Mouse (Mus musculus): ENCODE measurements around the gene Tex2.
"Not testable (repeated sequence)": the region's sequence is repeated elsewhere in the genome, so short reads cannot be mapped to it uniquely, and the experiment has no call there.

The Tex2 gene

GRCm38 (mm10) chr11:106627692-106628091, 14.5 kb upstream of the Tex2 start:
- in situ Hi-C loops (cut with MboI; ENCODE audit: low pct_unique_long_range_greater_than_20kb in 1 of 2, low sequenced_read_pairs in 2 of 2, unreplicated experiment in 1 of 2), result loop anchor here (5.0 to 25.0 kb wide), 5 partner anchors 93 to 335 kb away; no protein-coding TSS in a partner anchor

GRCm38 (mm10) chr11:106625577-106625976, 12.4 kb upstream of the Tex2 start:
- in situ Hi-C loops (cut with MboI; ENCODE audit: low pct_unique_long_range_greater_than_20kb in 1 of 2, low sequenced_read_pairs in 2 of 2, unreplicated experiment in 1 of 2), result loop anchor here (5.0 to 25.0 kb wide), 5 partner anchors 91 to 337 kb away; no protein-coding TSS in a partner anchor

GRCm38 (mm10) chr11:106623629-106624028, 10.4 kb upstream of the Tex2 start:
- in situ Hi-C loops (cut with MboI; ENCODE audit: low pct_unique_long_range_greater_than_20kb in 1 of 2, low sequenced_read_pairs in 2 of 2, unreplicated experiment in 1 of 2), result loop anchor here in 1 of 2 experiments (10.0 kb wide), 1 partner anchor 89 kb away; no protein-coding TSS in a partner anchor

- in situ Hi-C loops (cut with MboI; ENCODE audit: low pct_unique_long_range_greater_than_20kb in 1 of 2, low sequenced_read_pairs in 2 of 2, unreplicated experiment in 1 of 2), result loop anchor here in 1 of 2 experiments (10.0 kb wide), 1 partner anchor 87 kb away; no protein-coding TSS in a partner anchor
Observed at GRCm38 (mm10) chr11:106622056-106622455, 8.8 kb upstream of the Tex2 start.

- in situ Hi-C loops (cut with MboI; ENCODE audit: low pct_unique_long_range_greater_than_20kb in 1 of 2, low sequenced_read_pairs in 2 of 2, unreplicated experiment in 1 of 2), result not testable (repeated sequence)
Observed at GRCm38 (mm10) chr11:106618768-106619167, 5.5 kb upstream of the Tex2 start.

GRCm38 (mm10) chr11:106617821-106618580, 4.8 kb upstream of the Tex2 start:
- in situ Hi-C loops (cut with MboI; ENCODE audit: low pct_unique_long_range_greater_than_20kb in 1 of 2, low sequenced_read_pairs in 2 of 2, unreplicated experiment in 1 of 2), result no loop called here

GRCm38 (mm10) chr11:106615561-106615960, 2.3 kb upstream of the Tex2 start:
- in situ Hi-C loops (cut with MboI; ENCODE audit: low pct_unique_long_range_greater_than_20kb in 1 of 2, low sequenced_read_pairs in 2 of 2, unreplicated experiment in 1 of 2), result no loop called here

GRCm38 (mm10) chr11:106614339-106614645, 1.1 kb upstream of the Tex2 start:
- in situ Hi-C loops (cut with MboI; ENCODE audit: low pct_unique_long_range_greater_than_20kb in 1 of 2, low sequenced_read_pairs in 2 of 2, unreplicated experiment in 1 of 2), result no loop called here

GRCm38 (mm10) chr11:106613638-106614338, 565 bp upstream of the Tex2 start:
- in situ Hi-C loops (cut with MboI; ENCODE audit: low pct_unique_long_range_greater_than_20kb in 1 of 2, low sequenced_read_pairs in 2 of 2, unreplicated experiment in 1 of 2), result no loop called here

GRCm38 (mm10) chr11:106612209-106612960, 838 bp downstream of the Tex2 start:
- in situ Hi-C loops (cut with MboI; ENCODE audit: low pct_unique_long_range_greater_than_20kb in 1 of 2, low sequenced_read_pairs in 2 of 2, unreplicated experiment in 1 of 2), result no loop called here

- in situ Hi-C loops (cut with MboI; ENCODE audit: low pct_unique_long_range_greater_than_20kb in 1 of 2, low sequenced_read_pairs in 2 of 2, unreplicated experiment in 1 of 2), result no loop called here
Observed at GRCm38 (mm10) chr11:106609731-106610130, 3.5 kb downstream of the Tex2 start.

- in situ Hi-C loops (cut with MboI; ENCODE audit: low pct_unique_long_range_greater_than_20kb in 1 of 2, low sequenced_read_pairs in 2 of 2, unreplicated experiment in 1 of 2), result no loop called here
Observed at GRCm38 (mm10) chr11:106607316-106607715, 5.9 kb downstream of the Tex2 start.

GRCm38 (mm10) chr11:106606042-106606441, 7.2 kb downstream of the Tex2 start:
- in situ Hi-C loops (cut with MboI; ENCODE audit: low pct_unique_long_range_greater_than_20kb in 1 of 2, low sequenced_read_pairs in 2 of 2, unreplicated experiment in 1 of 2), result no loop called here

GRCm38 (mm10) chr11:106603230-106603629, 10.0 kb downstream of the Tex2 start:
- in situ Hi-C loops (cut with MboI; ENCODE audit: low pct_unique_long_range_greater_than_20kb in 1 of 2, low sequenced_read_pairs in 2 of 2, unreplicated experiment in 1 of 2), result no loop called here

- in situ Hi-C loops (cut with MboI; ENCODE audit: low pct_unique_long_range_greater_than_20kb in 1 of 2, low sequenced_read_pairs in 2 of 2, unreplicated experiment in 1 of 2), result no loop called here
Observed at GRCm38 (mm10) chr11:106600124-106600523, 13.1 kb downstream of the Tex2 start.

GRCm38 (mm10) chr11:106599345-106599744, 13.9 kb downstream of the Tex2 start:
- in situ Hi-C loops (cut with MboI; ENCODE audit: low pct_unique_long_range_greater_than_20kb in 1 of 2, low sequenced_read_pairs in 2 of 2, unreplicated experiment in 1 of 2), result no loop called here

- in situ Hi-C loops (cut with MboI; ENCODE audit: low pct_unique_long_range_greater_than_20kb in 1 of 2, low sequenced_read_pairs in 2 of 2, unreplicated experiment in 1 of 2), result no loop called here
Observed at GRCm38 (mm10) chr11:106598339-106598738, 14.9 kb downstream of the Tex2 start.

GRCm38 (mm10) chr11:106597737-106598330, 15.4 kb downstream of the Tex2 start:
- in situ Hi-C loops (cut with MboI; ENCODE audit: low pct_unique_long_range_greater_than_20kb in 1 of 2, low sequenced_read_pairs in 2 of 2, unreplicated experiment in 1 of 2), result no loop called here

GRCm38 (mm10) chr11:106591183-106591582, 22.0 kb downstream of the Tex2 start:
- in situ Hi-C loops (cut with MboI; ENCODE audit: low pct_unique_long_range_greater_than_20kb in 1 of 2, low sequenced_read_pairs in 2 of 2, unreplicated experiment in 1 of 2), result no loop called here
